Mouse (Mus musculus) gonadal fat pad, adult 2 months (tissue): ENCODE results near the gene Alox5ap. TPM values are rescaled to one million over a fixed set of nuclear protein-coding genes. Genes with fewer than 3 reads are reported as not detected.

ENCODE experiments used
- polyA plus RNA-seq: library from polyadenylated mRNA; depleted of rRNA; stranded (reverse); fragments of >200 nt; gene quantifications from 2 replicates; pipeline ENCODE4 v1.2.3, GENCODE M21; 2012; rRNA removed

Gene Alox5ap
- polyA plus RNA-seq, 1 experiment = 42.1 TPM

Other genes starting within 250 kb of the Alox5ap start
- gene Uspl1, start 80.4 kb upstream of the Alox5ap start, polyA plus RNA-seq = 8.8 and 10.4 TPM in 2 replicates
- gene Hmgb1, start 80.3 kb upstream of the Alox5ap start, polyA plus RNA-seq = 22.9 and 36.6 TPM in 2 replicates
- 9.5 and 13.6 TPM in 2 replicates for gene Medag, start 147.0 kb downstream of the Alox5ap start, polyA plus RNA-seq
- gene Tex26, start 174.9 kb downstream of the Alox5ap start, polyA plus RNA-seq = 0.32 TPM in 1 of 2 replicates, not detected in the other